Mouse (Mus musculus) ES-E14 (cell line): ENCODE results near the gene Ghdc. TPM values are rescaled to one million over a fixed set of nuclear protein-coding genes. Genes with fewer than 3 reads are reported as not detected.

Source experiments
- DNase-seq: peaks from one replicate; pipeline ENCODE4 v3.0.0-alpha.2; 2013; ENCODE audit warnings: low read depth, low spot score
- H3K27ac ChIP-seq: 2 replicates; pipeline ENCODE4 v1.5.1; 2012; ENCODE audit warnings: low read depth, mild to moderate bottlenecking, low read length, moderate library complexity, mixed read lengths; ENCODE audit not compliant: poor library complexity, insufficient read depth, severe bottlenecking
- H3K36me3 ChIP-seq: 2 replicates; pipeline ENCODE4 v1.6.1; 2012; ENCODE audit warnings: mild to moderate bottlenecking, low read length, moderate library complexity, mixed read lengths; ENCODE audit not compliant: control insufficient read depth, poor library complexity, insufficient read depth, severe bottlenecking
- H3K4me1 ChIP-seq, 2 experiments: fragments of 150-350 bp in 1 of 2; sonication (generic) in 1 of 2; 2 replicates each; pipeline ENCODE4 v1.6.1; 2012; ENCODE audit warnings: low read length in 2 of 2, mild to moderate bottlenecking in 1 of 2, mixed read lengths in 1 of 2; ENCODE audit not compliant: control insufficient read depth in 2 of 2, insufficient read depth in 2 of 2, poor library complexity in 1 of 2
- H3K4me3 ChIP-seq, 2 experiments: fragments of 150-350 bp in 1 of 2; sonication (generic) in 1 of 2; 2 replicates each; pipeline ENCODE4 v1.5.1; 2012; ENCODE audit warnings: low read length in 2 of 2, low read depth in 1 of 2, mild to moderate bottlenecking in 1 of 2, mixed read lengths in 1 of 2; ENCODE audit not compliant: insufficient read depth in 1 of 2, poor library complexity in 1 of 2, severe bottlenecking in 1 of 2
- H3K9ac ChIP-seq: 2 replicates; pipeline ENCODE4 v1.6.1; 2012; ENCODE audit warnings: low read depth, mild to moderate bottlenecking, low read length, mixed read lengths; ENCODE audit not compliant: poor library complexity, insufficient read depth, severe bottlenecking
- H3K9me3 ChIP-seq: fragments of 150-350 bp; sonication (generic); 2 replicates; pipeline ENCODE4 v1.6.1; 2012; ENCODE audit warnings: low read depth, mild to moderate bottlenecking, low read length; ENCODE audit not compliant: control insufficient read depth, insufficient read depth
- CHD2 ChIP-seq: IDR thresholded peaks from 2 replicates; pipeline ENCODE4 v1.6.1; 2014; ENCODE audit warnings: mild to moderate bottlenecking, low read depth, low read length, inconsistent platforms
- HCFC1 ChIP-seq: IDR thresholded peaks from 2 replicates; pipeline ENCODE4 v1.6.1; 2012; ENCODE audit warnings: low read length, inconsistent platforms, borderline replicate concordance; ENCODE audit not compliant: insufficient read depth
- MAFK ChIP-seq: IDR thresholded peaks from 2 replicates; pipeline ENCODE4 v1.6.1; 2014; ENCODE audit warnings: mild to moderate bottlenecking, low read depth, low read length, inconsistent platforms; ENCODE audit not compliant: insufficient read depth
- ZC3H11A ChIP-seq: IDR thresholded peaks from 2 replicates; pipeline ENCODE4 v1.6.1; 2012; ENCODE audit warnings: low read depth, mild to moderate bottlenecking, inconsistent platforms, low read length, borderline replicate concordance
- ZNF384 ChIP-seq: IDR thresholded peaks from 2 replicates; pipeline ENCODE4 v1.6.1; 2012; ENCODE audit warnings: low read depth, low read length, inconsistent platforms
- in situ Hi-C, 2 experiments: fragments of 600-800 bp; cut with MboI; formaldehyde crosslinking; loops; one replicate each; pipeline ENCODE4 v1.15.1; 2025; ENCODE audit warnings: low sequenced_read_pairs in 2 of 2, inconsistent platforms in 1 of 2; ENCODE audit not compliant: unreplicated experiment in 2 of 2
- total RNA-seq: library from RNA; depleted of rRNA; stranded (reverse); fragments of 300-350 nt; gene quantifications from 2 replicates; pipeline ENCODE4 v1.2.3, GENCODE M21; 2012

Ghdc gene
- total RNA-seq, 1 experiment = 16.5 TPM

DNA sequence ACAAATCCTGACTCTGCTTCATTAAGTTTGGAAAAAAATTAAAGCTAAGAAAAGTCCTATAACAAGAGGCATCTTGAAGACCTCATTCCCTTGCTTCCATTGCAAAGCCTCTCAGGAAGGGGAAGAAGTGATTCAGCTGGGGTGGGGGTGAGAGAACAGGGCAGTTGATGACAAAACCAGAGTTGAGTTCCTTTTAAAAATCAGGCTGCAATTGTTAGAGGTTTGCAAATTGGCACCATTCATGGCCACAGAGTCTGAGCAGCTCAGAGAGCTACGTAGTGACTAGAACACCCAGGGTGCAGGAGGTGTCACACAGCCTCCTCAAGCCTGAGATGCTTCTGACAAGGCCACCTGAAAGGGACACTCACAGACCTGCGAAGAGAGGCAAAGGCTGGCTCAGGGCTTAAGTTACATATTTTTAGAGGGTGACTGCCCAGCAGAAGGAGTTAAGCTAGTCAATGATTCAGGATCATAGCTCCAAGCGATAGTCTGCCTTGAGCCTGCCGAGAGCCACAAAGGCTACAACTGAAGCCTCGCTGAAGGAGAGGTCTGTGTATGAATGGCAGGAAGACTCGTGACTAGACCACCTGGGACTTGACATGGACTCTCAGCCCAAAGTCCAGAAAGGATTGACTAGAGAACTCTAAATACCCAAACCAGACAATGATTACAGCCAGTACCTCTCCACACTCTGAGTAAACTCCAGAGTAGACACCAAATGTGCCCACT lies 40.1 kb downstream of the Ghdc start:
- no peak for TF ChIP-seq ZC3H11A
- no peak for TF ChIP-seq HCFC1
- TF ChIP-seq ZNF384 = no peak
- TF ChIP-seq MAFK = no peak
- no peak for TF ChIP-seq CHD2
- Histone ChIP-seq H3K4me1 (peaks cover 2 to 10% of the 10 kb centered on the region in 2 experiments; a peak in 2 of 4 replicates), H3K9ac (no peak overlapping the region), H3K27ac (no peak overlapping the region), H3K36me3 (peaks cover 2% of the 10 kb centered on the region; the same call in 1 of the 2 replicates), H3K9me3 (no peaks in the 10 kb centered on the region), H3K4me3 (no peak overlapping the region)
- in situ Hi-C loops = no loop called here
- no peak for DNase-seq

DNA sequence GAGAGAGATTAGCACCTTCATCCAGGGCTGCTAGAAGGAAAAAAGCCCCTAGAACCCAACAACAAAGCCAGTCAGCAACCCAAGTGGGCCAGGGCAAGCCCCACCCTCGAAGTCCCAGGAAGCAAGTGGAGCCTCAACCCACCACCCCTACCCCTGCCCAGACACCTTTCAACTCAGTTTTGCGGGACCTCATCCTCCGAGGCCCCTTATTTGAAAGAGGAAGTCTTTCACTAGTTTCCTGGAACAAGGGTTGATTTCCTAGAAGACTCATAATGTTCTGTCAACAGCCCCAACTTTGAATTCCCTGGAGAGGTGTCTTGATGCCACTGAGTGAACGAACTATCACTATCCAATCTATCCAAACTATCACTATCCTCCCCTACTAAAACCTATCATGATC lies 40.8 kb downstream of the Ghdc start:
- in situ Hi-C loops = no loop called here
- no peak for TF ChIP-seq HCFC1
- no peak for TF ChIP-seq CHD2
- no peak for TF ChIP-seq MAFK
- TF ChIP-seq ZNF384 = no peak
- no peak for TF ChIP-seq ZC3H11A
- H3K36me3 ChIP-seq = no peaks in the 10 kb centered on the region; the same call in 1 of the 2 replicates

DNA sequence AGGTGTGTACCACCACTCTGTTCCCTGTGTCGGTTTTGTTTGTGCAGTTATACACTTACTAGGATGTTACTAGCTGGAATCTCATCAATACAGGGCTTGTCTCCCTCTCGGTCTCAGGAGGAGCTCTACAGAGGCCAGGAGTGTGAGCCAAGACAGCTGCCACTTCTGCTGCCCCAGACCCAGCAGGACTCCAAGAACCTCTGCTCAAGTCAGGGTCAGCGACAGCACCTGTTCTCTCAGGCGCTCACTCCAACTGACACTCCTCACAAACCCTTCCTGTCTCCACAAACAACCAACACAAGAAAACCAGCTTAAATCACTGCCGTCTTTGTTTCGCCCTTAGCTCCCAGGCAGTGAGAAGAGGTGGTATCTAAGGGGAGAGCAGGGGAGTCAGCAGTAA lies 42.2 kb downstream of the Ghdc start:
- Histone ChIP-seq H3K9ac (no peak overlapping the region), H3K4me1 (peaks cover 3 to 16% of the 10 kb centered on the region in 2 experiments; a peak in 3 of 4 replicates), H3K27ac (no peak overlapping the region), H3K9me3 (no peaks in the 10 kb centered on the region), H3K36me3 (no peaks in the 10 kb centered on the region; the same call in 1 of the 2 replicates), H3K4me3 (no peak overlapping the region)
- TF ChIP-seq ZNF384 = no peak
- DNase-seq = no peak
- in situ Hi-C loops = no loop called here

More for the DNA sequence above, 40.8 kb downstream of the Ghdc start:
- H3K4me1 ChIP-seq = peaks cover 1 to 14% of the 10 kb centered on the region in 2 experiments; a peak in 3 of 4 replicates
- no peak overlapping the region for H3K27ac ChIP-seq
- no peaks in the 10 kb centered on the region for H3K9me3 ChIP-seq
- no peak for DNase-seq
- no peak overlapping the region for H3K9ac ChIP-seq
- H3K4me3 ChIP-seq = no peak overlapping the region

DNA sequence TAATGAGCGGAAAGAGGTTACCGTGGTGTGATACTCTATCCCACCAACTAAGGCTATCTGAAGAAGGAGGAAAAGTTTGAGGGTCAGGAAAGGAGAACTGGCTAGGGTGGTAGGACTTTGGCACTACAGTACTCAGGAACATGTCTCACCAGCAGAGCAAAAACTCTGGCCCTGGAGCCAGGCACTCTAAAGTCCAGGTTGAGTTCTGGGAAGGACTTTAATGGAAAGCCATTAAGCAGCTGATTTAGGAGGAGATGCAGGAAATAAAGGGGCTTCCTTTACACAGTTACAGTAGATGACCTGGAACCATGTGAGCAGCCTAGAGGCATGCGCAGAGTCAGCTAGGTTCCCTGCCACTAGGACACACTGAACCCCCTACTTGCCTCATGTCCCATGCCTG lies 43.6 kb downstream of the Ghdc start:
- H3K9ac ChIP-seq = no peak overlapping the region
- H3K27ac ChIP-seq = no peak overlapping the region
- no peak overlapping the region for H3K4me3 ChIP-seq
- H3K9me3 ChIP-seq = no peaks in the 10 kb centered on the region
- peaks cover 7 to 20% of the 10 kb centered on the region in 2 experiments; a peak in 3 of 4 replicates for H3K4me1 ChIP-seq
- no peak for TF ChIP-seq MAFK
- no peak for TF ChIP-seq ZNF384
- no peak for DNase-seq
- no peaks in the 10 kb centered on the region; the same call in 1 of the 2 replicates for H3K36me3 ChIP-seq
- in situ Hi-C loops = no loop called here

DNA sequence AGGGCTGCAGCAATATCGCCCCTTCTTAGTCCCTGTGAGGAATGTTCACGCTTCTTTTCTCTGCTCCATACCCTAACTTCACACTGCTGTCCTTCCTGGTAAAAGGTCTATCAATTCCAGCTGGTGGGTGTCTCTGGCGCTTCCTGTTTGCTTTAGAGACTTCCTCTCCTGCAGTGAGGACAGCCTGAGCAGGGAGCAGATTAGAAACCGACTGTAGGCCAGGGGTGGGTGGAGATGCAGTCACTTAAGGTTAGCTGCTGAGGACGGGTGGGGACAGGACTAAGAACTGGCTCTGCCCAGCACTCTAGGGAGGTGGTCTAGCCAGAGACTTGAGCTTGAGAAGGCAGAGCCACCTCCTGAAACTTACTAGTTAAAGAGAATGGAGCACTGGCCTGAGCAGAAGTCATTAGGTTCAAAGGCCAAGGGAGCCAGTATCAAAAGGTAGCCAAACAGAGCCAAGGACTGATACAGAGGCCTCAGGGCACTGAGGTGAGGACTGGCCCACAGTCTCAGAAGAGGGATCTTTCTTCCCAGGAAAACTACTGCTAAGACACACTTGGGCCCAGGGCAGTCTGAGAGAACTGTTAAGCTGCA lies 45.7 kb downstream of the Ghdc start:
- DNase-seq = no peak
- peaks cover 12 to 27% of the 10 kb centered on the region in 2 experiments for H3K4me1 ChIP-seq
- in situ Hi-C loops = no loop called here
- H3K27ac ChIP-seq = no peak overlapping the region
- H3K9ac ChIP-seq = no peak overlapping the region
- no peaks in the 10 kb centered on the region; the same call in 1 of the 2 replicates for H3K36me3 ChIP-seq
- no peaks in the 10 kb centered on the region for H3K9me3 ChIP-seq
- H3K4me3 ChIP-seq = no peak overlapping the region
- TF ChIP-seq ZC3H11A = no peak
- no peak for TF ChIP-seq HCFC1
- TF ChIP-seq CHD2 = no peak
- no peak for TF ChIP-seq ZNF384
- no peak for TF ChIP-seq MAFK
